Mouse (Mus musculus) olfactory bulb, adult 2 months (tissue): Measurements from ENCODE around the gene Olfr331. TPM values are rescaled to one million over a fixed set of nuclear protein-coding genes. Genes with fewer than 3 reads are reported as not detected.

Experiments
- H3K27ac ChIP-seq: fragments of 200-500 bp; 2 replicates; pipeline ENCODE4 v1.5.1; 2012; ENCODE audit warnings: low read depth, low read length; ENCODE audit not compliant: insufficient read depth
- H3K4me1 ChIP-seq: fragments of 200-500 bp; 2 replicates; pipeline ENCODE4 v1.6.1; 2012; ENCODE audit warnings: low read length; ENCODE audit not compliant: control insufficient read depth, insufficient read depth
- H3K4me3 ChIP-seq: fragments of 200-500 bp; 2 replicates; pipeline ENCODE4 v1.5.1; 2012; ENCODE audit warnings: mild to moderate bottlenecking, low read depth, low read length, moderate library complexity; ENCODE audit not compliant: insufficient read depth
- CTCF ChIP-seq: fragments of 200-500 bp; IDR thresholded peaks from 2 replicates; pipeline ENCODE4 v1.5.1; 2012; ENCODE audit warnings: low read depth, mild to moderate bottlenecking, low read length, moderate library complexity; ENCODE audit not compliant: insufficient read depth
- POLR2A ChIP-seq: fragments of 200-500 bp; IDR thresholded peaks from 2 replicates; pipeline ENCODE4 v1.6.1; 2012; ENCODE audit warnings: mild to moderate bottlenecking, low read depth, low read length, moderate library complexity; ENCODE audit not compliant: insufficient read depth
- WGBS: fragments of 180-500 bp; shearing (Covaris S2); methylation state at CpG from one replicate; pipeline ENCODE4 v1.1.7; 2018; 5-methylcytosine and 5-hydroxymethylcytosine counted together
- polyA plus RNA-seq: library from polyadenylated mRNA; stranded (reverse); fragments of >200 nt; gene quantifications from 2 replicates; pipeline ENCODE4 v1.2.4, GENCODE M21; 2012; ENCODE audit warnings: low replicate concordance; ENCODE audit not compliant: missing spikeins, insufficient read depth, insufficient read length

The Olfr331 gene
- polyA plus RNA-seq, 1 experiment = not detected

DNA sequence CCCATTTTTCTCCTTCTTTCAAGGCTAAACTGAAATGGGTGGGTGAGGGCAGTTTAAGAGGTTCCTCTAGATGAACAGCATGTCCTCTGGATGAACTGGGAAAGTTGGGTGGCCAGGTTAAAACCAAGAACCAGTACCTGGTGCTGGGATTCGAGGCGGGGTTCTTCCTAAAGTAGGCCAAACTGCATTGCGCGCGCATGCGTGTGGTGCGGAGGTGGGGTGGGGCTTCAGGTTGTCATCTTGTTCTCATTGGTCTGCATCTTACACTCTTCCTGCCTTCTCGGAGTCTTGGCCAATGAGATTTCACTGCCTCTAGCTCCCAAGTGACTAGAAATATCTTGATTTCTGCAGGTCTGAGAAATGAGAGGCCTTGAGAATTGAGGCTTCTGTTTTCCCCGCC is 49.6 kb downstream of the Olfr331 start, which contains the start of gene Lypd9:
Gene Lypd9 (minus strand): TSS at position 165 of the 400 bp plus-strand sequence.
- WGBS = 97% methylated on average over 9 of the region's 9 CpGs
- no peak within 1 kb of the TSS for H3K4me3 ChIP-seq
- TF ChIP-seq CTCF (no peak), POLR2A (no peak)

More for the DNA sequence above, 49.6 kb downstream of the Olfr331 start, which contains the start of gene Lypd9:
- no peaks in the 10 kb centered on the region for H3K4me1 ChIP-seq
- no peak within 1 kb of the TSS for H3K27ac ChIP-seq

Other genes starting within 250 kb of the Olfr331 start
- gene 4930438A08Rik, start 227.8 kb downstream of the Olfr331 start, polyA plus RNA-seq = not detected in 2 replicates
- not detected in 2 replicates for gene Zfp692, start 195.5 kb downstream of the Olfr331 start, polyA plus RNA-seq
- not detected in 2 replicates for gene Zfp672, start 172.2 kb downstream of the Olfr331 start, polyA plus RNA-seq
- not detected in 2 replicates for gene Sh3bp5l, start 171.8 kb downstream of the Olfr331 start, polyA plus RNA-seq
- gene Lypd8, start 123.5 kb downstream of the Olfr331 start, polyA plus RNA-seq = not detected in 2 replicates
- gene 1810065E05Rik, start 81.5 kb downstream of the Olfr331 start, polyA plus RNA-seq = not detected in 2 replicates
- gene Gm12253, start 70.0 kb downstream of the Olfr331 start, polyA plus RNA-seq = not detected in 2 replicates
- not detected in 2 replicates for gene Lypd9, start 49.6 kb downstream of the Olfr331 start, polyA plus RNA-seq
- gene Olfr30, start 40.3 kb downstream of the Olfr331 start, polyA plus RNA-seq = not detected in 2 replicates
- not detected in 2 replicates for gene Olfr332, start 10.0 kb downstream of the Olfr331 start, polyA plus RNA-seq
- gene Olfr330, start 32.3 kb upstream of the Olfr331 start, polyA plus RNA-seq = not detected in 2 replicates
- gene Olfr329-ps, start 43.9 kb upstream of the Olfr331 start, polyA plus RNA-seq = not detected in 2 replicates
- not detected in 2 replicates for gene Olfr328, start 53.1 kb upstream of the Olfr331 start, polyA plus RNA-seq
- not detected in 2 replicates for gene Olfr224, start 68.0 kb upstream of the Olfr331 start, polyA plus RNA-seq
- not detected in 2 replicates for gene Olfr325, start 75.2 kb upstream of the Olfr331 start, polyA plus RNA-seq
- not detected in 2 replicates for gene Olfr324, start 92.5 kb upstream of the Olfr331 start, polyA plus RNA-seq
- not detected in 2 replicates for gene 2210407C18Rik, start 113.5 kb upstream of the Olfr331 start, polyA plus RNA-seq
- gene Olfr323, start 127.9 kb upstream of the Olfr331 start, polyA plus RNA-seq = not detected in 2 replicates
- gene Trim58, start 137.9 kb upstream of the Olfr331 start, polyA plus RNA-seq = not detected in 2 replicates
- gene Olfr322, start 156.2 kb upstream of the Olfr331 start, polyA plus RNA-seq = not detected in 2 replicates
- not detected in 2 replicates for gene Olfr320, start 178.5 kb upstream of the Olfr331 start, polyA plus RNA-seq
- gene Olfr319, start 196.6 kb upstream of the Olfr331 start, polyA plus RNA-seq = not detected in 2 replicates
- not detected in 2 replicates for gene Olfr318, start 221.4 kb upstream of the Olfr331 start, polyA plus RNA-seq
- gene Olfr317, start 236.6 kb upstream of the Olfr331 start, polyA plus RNA-seq = not detected in 2 replicates